Mouse (Mus musculus) limb, embryonic 10.5 days (tissue): ENCODE data around the gene Anln. TPM values are rescaled to one million over a fixed set of nuclear protein-coding genes. Genes with fewer than 3 reads are reported as not detected.
A peak's percentile ranks its signal among the peaks of the same experiment; 100 is the strongest.
"Not testable (repeated sequence)": the region's sequence is repeated elsewhere in the genome, so short reads cannot be mapped to it uniquely, and the experiment has no call there.

ENCODE experiments used
- DNase-seq: peaks from one replicate; pipeline ENCODE4 v3.0.0-alpha.2; 2017; ENCODE audit warnings: low spot score
- H3K27ac ChIP-seq: fragments of 300-500 bp; sonication (generic); 2 replicates; pipeline ENCODE4 v1.5.1; 2016; ENCODE audit warnings: mild to moderate bottlenecking
- H3K27me3 ChIP-seq: fragments of 300-500 bp; sonication (generic); 2 replicates; pipeline ENCODE4 v1.6.1; 2016; ENCODE audit warnings: low read depth, mild to moderate bottlenecking; ENCODE audit not compliant: poor library complexity, severe bottlenecking
- H3K36me3 ChIP-seq: fragments of 300-500 bp; sonication (generic); 2 replicates; pipeline ENCODE4 v1.6.1; 2016; ENCODE audit warnings: mild to moderate bottlenecking, moderate library complexity
- H3K4me1 ChIP-seq: fragments of 300-500 bp; sonication (generic); 2 replicates; pipeline ENCODE4 v1.6.1; 2016
- H3K4me3 ChIP-seq: fragments of 300-500 bp; sonication (generic); 2 replicates; pipeline ENCODE4 v1.5.1; 2016; ENCODE audit warnings: mild to moderate bottlenecking, moderate library complexity
- H3K9me3 ChIP-seq: fragments of 300-500 bp; sonication (generic); replicated peaks from 2 replicates; pipeline ENCODE4 v1.6.1; 2016; ENCODE audit warnings: mild to moderate bottlenecking
- WGBS: fragments of 180-500 bp; shearing (Covaris S2); methylation state at CpG from one replicate; pipeline ENCODE4 v1.1.7; 2016; 5-methylcytosine and 5-hydroxymethylcytosine counted together
- polyA plus RNA-seq: library from polyadenylated mRNA; unstranded; fragments of >200 nt; fragmentation: Nextera tagmentation; extraction: Ambion mirVana; gene quantifications from 2 replicates; pipeline ENCODE4 v1.2.1, GENCODE M21; 2016

Gene Anln
- polyA plus RNA-seq, 1 experiment from 2014 or later, result 48.6 TPM

- no peaks in the 10 kb centered on the region for H3K36me3 ChIP-seq
- 59% methylated on average over 6 of the region's 6 CpGs for WGBS
Observed at GRCm38 (mm10) chr9:22417547-22417946, 28.6 kb upstream of the Anln start.

GRCm38 (mm10) chr9:22416187-22416586 lies 27.2 kb upstream of the Anln start:
- DNase-seq, result no peak
- Histone ChIP-seq H3K9me3 (no peaks in the 10 kb centered on the region), H3K27ac (no peak overlapping the region), H3K4me1 (no peaks in the 10 kb centered on the region), H3K4me3 (no peak overlapping the region), H3K36me3 (no peaks in the 10 kb centered on the region), H3K27me3 (no peaks in the 10 kb centered on the region)
- 83% methylated on average over 3 of the region's 3 CpGs for WGBS

More at GRCm38 (mm10) chr9:22417547-22417946, 28.6 kb upstream of the Anln start:
- Histone ChIP-seq H3K27ac (no peak overlapping the region), H3K4me3 (no peak overlapping the region), H3K27me3 (no peaks in the 10 kb centered on the region), H3K4me1 (no peaks in the 10 kb centered on the region), H3K9me3 (no peaks in the 10 kb centered on the region)
- DNase-seq, result no peak

GRCm38 (mm10) chr9:22411002-22411857 lies 22.2 kb upstream of the Anln start, which contains the start of gene 9530077C05Rik:
Gene 9530077C05Rik, plus strand, starts transcription at chr9:22411513.
- Histone ChIP-seq H3K27ac (peak within 1 kb of the TSS; percentile 86), H3K27me3 (no peaks in the 10 kb centered on the region), H3K4me3 (peak within 1 kb of the TSS; percentile 72), H3K36me3 (no peaks in the 10 kb centered on the region), H3K4me1 (no peaks in the 10 kb centered on the region), H3K9me3 (no peaks in the 10 kb centered on the region)
- under 1% methylated on average over 43 of the region's 43 CpGs for WGBS
- DNase-seq, result peak; percentile 97

- no peak overlapping the region for H3K27ac ChIP-seq
- H3K9me3 ChIP-seq, result no peaks in the 10 kb centered on the region
- 79% methylated on average over 7 of the region's 7 CpGs for WGBS
- DNase-seq, result no peak
- H3K27me3 ChIP-seq, result no peaks in the 10 kb centered on the region
- H3K4me3 ChIP-seq, result no peak overlapping the region
- H3K4me1 ChIP-seq, result no peaks in the 10 kb centered on the region
- H3K36me3 ChIP-seq, result no peaks in the 10 kb centered on the region
Observed at GRCm38 (mm10) chr9:22409501-22409900, 20.5 kb upstream of the Anln start.

GRCm38 (mm10) chr9:22408344-22408743 lies 19.4 kb upstream of the Anln start:
- not testable (repeated sequence) for H3K4me3 ChIP-seq, H3K27me3 ChIP-seq, H3K36me3 ChIP-seq, DNase-seq, H3K9me3 ChIP-seq, H3K4me1 ChIP-seq, H3K27ac ChIP-seq
- 31% methylated on average over 4 of the region's 4 CpGs for whole genome bisulfite sequencing

GRCm38 (mm10) chr9:22407633-22408032 lies 18.6 kb upstream of the Anln start:
- H3K36me3 ChIP-seq, DNase-seq: not testable (repeated sequence)
- WGBS, result 86% methylated on average over 4 of the region's 4 CpGs

GRCm38 (mm10) chr9:22405414-22405813 lies 16.4 kb upstream of the Anln start:
- Histone ChIP-seq H3K4me1 (no peaks in the 10 kb centered on the region), H3K4me3 (no peak overlapping the region), H3K27ac (no peak overlapping the region), H3K9me3 (no peaks in the 10 kb centered on the region), H3K36me3 (no peaks in the 10 kb centered on the region), H3K27me3 (no peaks in the 10 kb centered on the region)
- 82% methylated on average over 3 of the region's 3 CpGs for WGBS
- DNase-seq, result no peak

More at GRCm38 (mm10) chr9:22407633-22408032, 18.6 kb upstream of the Anln start:
- H3K4me3 ChIP-seq, H3K27me3 ChIP-seq, H3K27ac ChIP-seq, H3K4me1 ChIP-seq, H3K9me3 ChIP-seq: not testable (repeated sequence)

- H3K4me3 ChIP-seq, DNase-seq, H3K27me3 ChIP-seq, H3K27ac ChIP-seq, H3K4me1 ChIP-seq, H3K36me3 ChIP-seq, H3K9me3 ChIP-seq: not testable (repeated sequence)
- 71% methylated on average over 2 of the region's 2 CpGs for WGBS
Observed at GRCm38 (mm10) chr9:22403501-22403900, 14.5 kb upstream of the Anln start.

- 85% methylated on average over 3 of the region's 3 CpGs for WGBS
- Histone ChIP-seq H3K4me1 (no peaks in the 10 kb centered on the region), H3K36me3 (no peaks in the 10 kb centered on the region), H3K27ac (no peak overlapping the region), H3K4me3 (no peak overlapping the region), H3K27me3 (no peaks in the 10 kb centered on the region), H3K9me3 (no peaks in the 10 kb centered on the region)
- no peak for DNase-seq
Observed at GRCm38 (mm10) chr9:22402976-22403375, 14.0 kb upstream of the Anln start.

- H3K27me3 ChIP-seq, result no peaks in the 10 kb centered on the region
- WGBS, result 88% methylated on average over 6 of the region's 6 CpGs
- H3K4me1 ChIP-seq, result no peaks in the 10 kb centered on the region
- H3K9me3 ChIP-seq, result no peaks in the 10 kb centered on the region
- no peak overlapping the region for H3K4me3 ChIP-seq
- no peak for DNase-seq
- H3K36me3 ChIP-seq, result no peaks in the 10 kb centered on the region
- no peak overlapping the region for H3K27ac ChIP-seq
Observed at GRCm38 (mm10) chr9:22402001-22402400, 13.0 kb upstream of the Anln start.

GRCm38 (mm10) chr9:22399021-22399420 lies 10.0 kb upstream of the Anln start:
- no peaks in the 10 kb centered on the region for H3K36me3 ChIP-seq
- no peak for DNase-seq
- H3K27ac ChIP-seq, result no peak overlapping the region
- H3K4me1 ChIP-seq, result no peaks in the 10 kb centered on the region
- H3K9me3 ChIP-seq, result no peaks in the 10 kb centered on the region
- WGBS, result 84% methylated on average over 4 of the region's 4 CpGs
- H3K4me3 ChIP-seq, result no peak overlapping the region
- no peaks in the 10 kb centered on the region for H3K27me3 ChIP-seq

GRCm38 (mm10) chr9:22394725-22395124 lies 5.7 kb upstream of the Anln start:
- H3K27me3 ChIP-seq, result no peaks in the 10 kb centered on the region
- no peak for DNase-seq
- WGBS, result 88% methylated on average over 2 of the region's 2 CpGs
- H3K36me3 ChIP-seq, result no peaks in the 10 kb centered on the region
- H3K27ac ChIP-seq, result no peak overlapping the region
- H3K9me3 ChIP-seq, result no peaks in the 10 kb centered on the region
- H3K4me1 ChIP-seq, result peaks cover 2% of the 10 kb centered on the region
- no peak overlapping the region for H3K4me3 ChIP-seq

- Histone ChIP-seq H3K4me1 (peaks cover 23% of the 10 kb centered on the region), H3K9me3 (no peaks in the 10 kb centered on the region), H3K27me3 (no peaks in the 10 kb centered on the region), H3K4me3 (no peak overlapping the region), H3K36me3 (peaks cover 8% of the 10 kb centered on the region), H3K27ac (no peak overlapping the region)
- no peak for DNase-seq
- 85% methylated on average over 5 of the region's 5 CpGs for WGBS
Observed at GRCm38 (mm10) chr9:22390390-22390789, 1.4 kb upstream of the Anln start.
